Mouse (Mus musculus) small intestine, adult 2 months (tissue): ENCODE measurements around the gene Gpx3. TPM values are rescaled to one million over a fixed set of nuclear protein-coding genes. Genes with fewer than 3 reads are reported as not detected.

Experiments
- H3K27ac ChIP-seq: fragments of 200-500 bp; 2 replicates; pipeline ENCODE4 v1.5.1; 2012; ENCODE audit warnings: low read depth, low read length, control low read depth, inconsistent platforms; ENCODE audit not compliant: insufficient read depth
- H3K27me3 ChIP-seq: fragments of 200-500 bp; 2 replicates; pipeline ENCODE4 v1.6.1; 2012; ENCODE audit warnings: mild to moderate bottlenecking, moderate library complexity, low read length, inconsistent platforms; ENCODE audit not compliant: control insufficient read depth, insufficient read depth
- H3K36me3 ChIP-seq: fragments of 200-500 bp; 2 replicates; pipeline ENCODE4 v1.6.1; 2012; ENCODE audit warnings: mild to moderate bottlenecking, low read length, control low read depth, inconsistent platforms; ENCODE audit not compliant: control insufficient read depth, insufficient read depth
- H3K4me1 ChIP-seq: fragments of 200-500 bp; 2 replicates; pipeline ENCODE4 v1.6.1; 2012; ENCODE audit warnings: low read length, inconsistent platforms, mixed read lengths; ENCODE audit not compliant: control insufficient read depth, insufficient read depth, insufficient read length
- H3K4me3 ChIP-seq: fragments of 200-500 bp; 2 replicates; pipeline ENCODE4 v1.5.1; 2012; ENCODE audit warnings: low read depth, mild to moderate bottlenecking, control low read depth, inconsistent platforms, low read length, moderate library complexity
- CTCF ChIP-seq: fragments of 200-500 bp; IDR thresholded peaks from 2 replicates; pipeline ENCODE4 v1.5.1; 2012; ENCODE audit warnings: low read depth, mild to moderate bottlenecking, control low read depth, inconsistent platforms, low read length, moderate library complexity, mixed read lengths; ENCODE audit not compliant: insufficient replicate concordance, insufficient read length; ENCODE audit errors: extremely low read depth
- POLR2A ChIP-seq: fragments of 200-500 bp; IDR thresholded peaks from 2 replicates; pipeline ENCODE4 v1.6.1; 2012; ENCODE audit warnings: low read depth, mild to moderate bottlenecking, control low read depth, inconsistent platforms, low read length, moderate library complexity
- WGBS: fragments of 180-500 bp; shearing (Covaris S2); methylation state at CpG from one replicate; pipeline ENCODE4 v1.1.7; 2018; 5-methylcytosine and 5-hydroxymethylcytosine counted together
- polyA plus RNA-seq: library from polyadenylated mRNA; depleted of rRNA; stranded (reverse); fragments of >200 nt; gene quantifications from 2 replicates; pipeline ENCODE4 v1.2.3, GENCODE M21; 2012

The Gpx3 gene
- polyA plus RNA-seq, 1 experiment, result 90.3 TPM

- Histone ChIP-seq H3K27me3 (no peaks in the 10 kb centered on the region), H3K4me3 (no peak overlapping the region), H3K27ac (no peak overlapping the region), H3K4me1 (peaks cover 7% of the 10 kb centered on the region; the same call in 1 of the 2 replicates), H3K36me3 (peaks cover 92% of the 10 kb centered on the region)
- 93% methylated on average over 7 of the region's 7 CpGs for WGBS
- TF ChIP-seq CTCF (no peak), POLR2A (no peak)
Observed at GRCm38 (mm10) chr11:54917461-54917860, 15.2 kb downstream of the Gpx3 start.

GRCm38 (mm10) chr11:54918273-54918672, 16.0 kb downstream of the Gpx3 start:
- Histone ChIP-seq H3K4me1 (peaks cover 7% of the 10 kb centered on the region; the same call in 1 of the 2 replicates), H3K27me3 (no peaks in the 10 kb centered on the region), H3K36me3 (peaks cover 92% of the 10 kb centered on the region), H3K27ac (no peak overlapping the region), H3K4me3 (no peak overlapping the region)
- TF ChIP-seq POLR2A, result no peak
- TF ChIP-seq CTCF, result peak; percentile 58; the same call in 1 of the 2 replicates
- 95% methylated on average over 4 of the region's 4 CpGs for WGBS

GRCm38 (mm10) chr11:54920127-54920972, 18.1 kb downstream of the Gpx3 start:
- Histone ChIP-seq H3K36me3 (peaks cover 88% of the 10 kb centered on the region), H3K4me1 (peaks cover 7% of the 10 kb centered on the region; the same call in 1 of the 2 replicates), H3K4me3 (no peak overlapping the region), H3K27me3 (no peaks in the 10 kb centered on the region), H3K27ac (peak overlapping the region; percentile 67)
- TF ChIP-seq POLR2A (no peak), CTCF (no peak)
- WGBS, result 60% methylated on average over 11 of the region's 11 CpGs

- Histone ChIP-seq H3K4me3 (no peak overlapping the region), H3K27me3 (no peaks in the 10 kb centered on the region), H3K27ac (peak overlapping the region; percentile 67), H3K4me1 (peaks cover 7% of the 10 kb centered on the region; the same call in 1 of the 2 replicates), H3K36me3 (peaks cover 85% of the 10 kb centered on the region)
- TF ChIP-seq CTCF (no peak), POLR2A (no peak)
- WGBS, result 86% methylated on average over 6 of the region's 6 CpGs
Observed at GRCm38 (mm10) chr11:54920973-54921580, 18.8 kb downstream of the Gpx3 start.

- no peak overlapping the region for H3K4me3 ChIP-seq
- H3K4me1 ChIP-seq, result peaks cover 7% of the 10 kb centered on the region; the same call in 1 of the 2 replicates
- H3K27ac ChIP-seq, result no peak overlapping the region; the same call in 1 of the 2 replicates
- peaks cover 86% of the 10 kb centered on the region for H3K36me3 ChIP-seq
- TF ChIP-seq POLR2A, result no peak
- no peak for TF ChIP-seq CTCF
- 83% methylated on average over 7 of the region's 7 CpGs for WGBS
- no peaks in the 10 kb centered on the region for H3K27me3 ChIP-seq
Observed at GRCm38 (mm10) chr11:54921798-54922197, 19.5 kb downstream of the Gpx3 start.

GRCm38 (mm10) chr11:54922488-54922887, 20.2 kb downstream of the Gpx3 start:
- TF ChIP-seq POLR2A, result no peak
- no peak for TF ChIP-seq CTCF
- 94% methylated on average over 3 of the region's 3 CpGs for WGBS
- Histone ChIP-seq H3K4me1 (peaks cover 7% of the 10 kb centered on the region; the same call in 1 of the 2 replicates), H3K27ac (0 out of 2 replicates have a peak overlapping the region, but pooled peaks have one; percentile 10), H3K36me3 (peaks cover 86% of the 10 kb centered on the region), H3K4me3 (no peak overlapping the region), H3K27me3 (no peaks in the 10 kb centered on the region)

- TF ChIP-seq CTCF (no peak), POLR2A (no peak)
- WGBS, result 91% methylated on average over 14 of the region's 14 CpGs
- no peak overlapping the region for H3K4me3 ChIP-seq
- peaks cover 87% of the 10 kb centered on the region for H3K36me3 ChIP-seq
- H3K27me3 ChIP-seq, result no peaks in the 10 kb centered on the region
- H3K27ac ChIP-seq, result no peak overlapping the region
- peaks cover 9% of the 10 kb centered on the region; the same call in 1 of the 2 replicates for H3K4me1 ChIP-seq
Observed at GRCm38 (mm10) chr11:54924145-54924544, 21.9 kb downstream of the Gpx3 start.
